Mouse (Mus musculus) bone marrow macrophage, adult 2 months (primary cell): ENCODE measurements around the gene Nhlrc1. TPM values are rescaled to one million over a fixed set of nuclear protein-coding genes. Genes with fewer than 3 reads are reported as not detected.

Experiments
- H3K27ac ChIP-seq: 2 replicates; pipeline ENCODE4 v1.5.1; 2012; ENCODE audit warnings: low read depth, low read length; ENCODE audit not compliant: insufficient read depth
- H3K4me1 ChIP-seq: 2 replicates; pipeline ENCODE4 v1.6.1; 2012; ENCODE audit warnings: low read length; ENCODE audit not compliant: control insufficient read depth, insufficient read depth
- H3K4me3 ChIP-seq: 2 replicates; pipeline ENCODE4 v1.5.1; 2012; ENCODE audit warnings: mild to moderate bottlenecking, low read length, moderate library complexity; ENCODE audit not compliant: insufficient read depth
- CTCF ChIP-seq: IDR thresholded peaks from 2 replicates; pipeline ENCODE4 v1.5.1; 2012; ENCODE audit warnings: low read depth, mild to moderate bottlenecking, low read length, moderate library complexity
- POLR2A ChIP-seq: IDR thresholded peaks from 2 replicates; pipeline ENCODE4 v1.6.1; 2012; ENCODE audit warnings: mild to moderate bottlenecking, low read depth, low read length, borderline replicate concordance
- polyA plus RNA-seq: library from polyadenylated mRNA; stranded (reverse); fragments of >200 nt; gene quantifications from 2 replicates; pipeline ENCODE4 v1.2.4, GENCODE M21; 2012; ENCODE audit not compliant: missing spikeins, insufficient read depth, insufficient read length

Gene Nhlrc1
- polyA plus RNA-seq, result 1.2 and 1.3 TPM in 2 replicates

GRCm38 (mm10) chr13:47014334-47015194 is at the start of gene Nhlrc1:
Gene Nhlrc1, minus strand, starts transcription at chr13:47014850.
- Histone ChIP-seq H3K27ac (no peak within 1 kb of the TSS), H3K4me3 (peak within 1 kb of the TSS; percentile 65)

DNA sequence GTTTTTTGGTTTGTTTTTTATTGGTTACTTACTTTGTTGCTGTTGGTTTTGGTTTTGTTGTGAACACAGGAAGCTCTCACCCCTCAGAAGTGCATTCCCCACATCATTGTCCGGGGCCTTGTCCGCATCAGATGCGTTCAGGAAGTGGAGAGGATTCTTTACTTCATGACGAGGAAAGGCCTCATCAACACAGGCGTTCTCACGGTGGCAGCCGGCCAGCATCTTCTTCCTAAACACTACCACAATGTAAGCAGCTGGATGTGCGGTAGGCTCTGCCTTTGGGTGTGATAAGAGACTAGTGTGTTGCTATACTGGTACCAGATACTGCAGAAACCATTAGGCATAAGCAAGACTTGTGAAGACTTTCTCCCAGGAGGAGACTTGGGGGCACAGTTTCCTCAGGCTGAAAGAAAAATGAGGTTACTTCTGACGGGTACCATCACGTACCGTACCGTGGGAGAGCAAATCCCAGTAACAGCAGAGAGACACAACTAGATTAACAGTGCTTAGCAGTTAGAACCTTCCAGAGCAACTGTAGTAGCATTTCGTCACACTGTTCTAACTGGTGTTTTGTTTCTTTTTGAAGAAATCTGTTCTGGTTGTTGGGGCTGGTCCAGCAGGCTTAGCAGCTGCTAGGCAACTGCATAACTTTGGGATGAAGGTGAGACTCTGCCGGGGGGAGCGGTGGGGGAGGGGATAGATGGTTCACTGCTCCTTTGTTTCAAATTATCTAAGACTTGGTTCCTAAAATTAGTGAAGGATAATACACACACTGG is 49.5 kb upstream of the Nhlrc1 start:
- TF ChIP-seq CTCF, result no peak
- no peak for TF ChIP-seq POLR2A
- Histone ChIP-seq H3K27ac (no peak overlapping the region), H3K4me3 (no peak overlapping the region), H3K4me1 (no peaks in the 10 kb centered on the region)

More at GRCm38 (mm10) chr13:47014334-47015194, at the start of gene Nhlrc1:
- H3K4me1 ChIP-seq, result 0 out of 2 replicates have a peak, but pooled peaks cover 2% of the 10 kb centered on the region
- TF ChIP-seq POLR2A, result no peak
- peak; percentile 73 for TF ChIP-seq CTCF

DNA sequence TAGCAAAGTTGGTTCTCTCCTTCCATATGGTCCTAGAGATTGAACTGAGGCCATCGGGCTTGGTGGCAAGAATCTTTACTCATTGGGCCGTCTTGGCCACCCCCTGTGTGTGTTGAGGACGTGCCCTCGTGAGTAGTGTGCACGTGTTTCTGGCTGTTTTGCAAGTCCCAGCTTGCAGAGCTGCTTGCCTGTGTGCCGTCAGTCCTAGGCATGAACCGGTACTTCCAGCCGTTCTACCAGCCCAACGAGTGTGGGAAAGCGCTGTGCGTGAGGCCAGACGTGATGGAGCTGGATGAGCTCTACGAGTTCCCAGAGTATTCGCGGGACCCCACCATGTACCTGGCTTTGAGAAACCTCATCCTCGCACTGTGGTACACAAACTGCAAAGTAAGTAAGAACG is 48.1 kb upstream of the Nhlrc1 start:
- TF ChIP-seq CTCF (no peak), POLR2A (no peak)
- H3K27ac ChIP-seq, result no peak overlapping the region
- H3K4me1 ChIP-seq, result no peaks in the 10 kb centered on the region
- no peak overlapping the region for H3K4me3 ChIP-seq

DNA sequence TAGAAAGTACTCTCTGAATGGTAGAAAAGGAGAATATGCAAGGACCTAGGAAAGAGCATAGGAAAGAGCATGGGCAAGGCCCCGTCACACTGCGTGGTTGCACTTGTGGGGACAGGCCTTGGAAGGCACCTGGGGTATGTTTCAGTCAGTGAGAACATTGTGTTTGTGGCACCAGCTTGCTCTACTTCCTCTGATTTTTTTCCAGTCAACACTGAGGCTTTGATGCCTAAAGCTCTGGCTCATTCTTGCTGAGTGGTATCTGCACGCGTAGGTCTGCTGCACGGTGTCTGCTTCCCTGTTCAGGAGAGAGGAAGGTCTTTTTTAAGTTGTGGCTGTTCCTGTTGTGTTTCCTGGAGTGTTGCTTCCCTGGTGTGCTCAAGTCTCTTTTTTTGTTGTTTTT is 42.1 kb upstream of the Nhlrc1 start:
- TF ChIP-seq CTCF (no peak), POLR2A (no peak)
- H3K4me3 ChIP-seq, result no peak overlapping the region
- H3K4me1 ChIP-seq, result peaks cover 11% of the 10 kb centered on the region
- H3K27ac ChIP-seq, result no peak overlapping the region

DNA sequence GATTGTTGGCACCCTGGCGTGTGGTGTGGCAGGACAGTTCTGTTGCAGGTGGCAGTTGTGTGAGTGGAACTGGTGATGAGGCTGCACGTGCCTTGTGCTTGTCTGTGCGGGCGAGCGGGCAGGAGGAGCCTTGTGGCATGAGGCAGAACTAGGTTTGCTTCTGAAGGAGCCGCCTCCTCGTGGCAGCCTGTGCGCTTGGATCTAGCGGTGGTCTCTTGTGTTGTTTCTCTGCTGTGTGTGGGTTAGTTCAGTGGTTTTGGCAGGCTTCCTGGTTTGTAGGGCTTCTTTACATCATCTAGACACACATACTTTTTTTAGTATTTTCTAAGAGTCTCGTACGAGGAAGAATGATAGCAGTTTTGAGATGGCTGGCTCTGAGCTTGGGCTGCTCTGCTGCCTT is 41.5 kb upstream of the Nhlrc1 start:
- TF ChIP-seq CTCF (no peak), POLR2A (no peak)
- H3K4me3 ChIP-seq, result no peak overlapping the region
- H3K27ac ChIP-seq, result no peak overlapping the region
- peaks cover 11% of the 10 kb centered on the region for H3K4me1 ChIP-seq

- no peak overlapping the region for H3K27ac ChIP-seq
- peaks cover 11% of the 10 kb centered on the region for H3K4me1 ChIP-seq
- no peak overlapping the region for H3K4me3 ChIP-seq
- TF ChIP-seq CTCF (no peak), POLR2A (no peak)
Measured at GRCm38 (mm10) chr13:47053971-47054370, 39.3 kb upstream of the Nhlrc1 start.

- TF ChIP-seq POLR2A, result no peak
- TF ChIP-seq CTCF, result no peak
- no peak overlapping the region for H3K4me3 ChIP-seq
- H3K4me1 ChIP-seq, result peaks cover 2% of the 10 kb centered on the region; the same call in 1 of the 2 replicates
- H3K27ac ChIP-seq, result no peak overlapping the region
Measured at GRCm38 (mm10) chr13:47050009-47050408, 35.4 kb upstream of the Nhlrc1 start.

DNA sequence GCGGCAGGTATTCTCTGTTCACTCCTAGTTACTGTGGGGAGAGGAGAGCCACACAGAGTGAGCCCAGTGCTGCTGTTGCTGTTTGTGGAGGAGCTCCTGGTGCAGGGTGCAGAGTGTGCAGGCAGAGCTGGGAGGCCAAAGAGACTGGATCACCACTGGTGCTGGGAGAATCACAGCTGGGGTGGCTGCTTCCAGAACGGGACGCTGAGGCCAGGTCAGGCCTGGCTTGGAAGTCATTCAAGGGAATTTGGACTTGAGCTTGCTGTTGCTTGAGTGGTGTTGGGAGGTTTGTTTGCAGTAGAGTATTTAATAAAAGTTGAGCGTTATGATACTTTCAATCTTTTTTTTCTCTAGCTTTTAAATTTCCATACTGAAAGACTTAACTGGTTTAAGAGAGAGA is 33.3 kb upstream of the Nhlrc1 start:
- no peak overlapping the region for H3K4me3 ChIP-seq
- no peak overlapping the region for H3K27ac ChIP-seq
- H3K4me1 ChIP-seq, result peaks cover 8% of the 10 kb centered on the region
- no peak for TF ChIP-seq CTCF
- TF ChIP-seq POLR2A, result no peak

DNA sequence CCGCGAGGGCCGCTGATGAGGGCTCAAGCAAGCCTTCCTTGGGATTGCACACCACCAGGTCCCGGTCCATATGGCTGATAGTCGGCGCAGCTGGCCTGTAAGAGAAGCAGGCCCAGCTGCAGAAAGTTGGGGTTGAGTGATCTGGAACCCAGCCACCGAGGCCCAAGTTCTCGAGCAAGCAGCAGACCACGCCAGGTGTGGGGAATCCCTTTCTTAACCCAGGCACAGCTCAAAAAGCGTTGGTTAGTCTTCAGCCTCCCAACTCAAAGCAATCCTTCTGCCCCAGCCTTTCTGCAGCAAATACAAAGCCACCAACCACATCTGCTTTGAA is 29.9 kb upstream of the Nhlrc1 start, which contains the start of gene Tpmt:
Gene Tpmt, minus strand, starts transcription at position 121 of the 331 bp plus-strand sequence.
- Histone ChIP-seq H3K4me1 (peaks cover 10% of the 10 kb centered on the region), H3K27ac (no peak within 1 kb of the TSS), H3K4me3 (peak within 1 kb of the TSS; percentile 100)
- TF ChIP-seq POLR2A (no peak), CTCF (no peak)
